Comparison of ENCODE assay signal across 8 mouse cellular contexts in genomic region chr7:140116329-140117054, GRCm38 (mm10). TPM values are rescaled to one million over a fixed set of nuclear protein-coding genes. Genes with fewer than 3 reads are reported as not detected.
DNase-seq lines count a peak whose midpoint lies in the region; ATAC-seq and TF ChIP-seq lines count a peak whose summit lies in the region.

Echs1 (minus strand) TSS chr7:140116476.

- peaks cover 28% of the 10 kb centered on the region for H3K79me2 ChIP-seq in myocyte (ENCODE audit: control insufficient read depth, insufficient read depth)

- WGBS in heart, embryonic 13.5 days: 3% methylated on average over 28 of the region's 28 CpGs
- 5% methylated on average over 28 of the region's 28 CpGs for WGBS in liver, embryonic 11.5 days
- WGBS in stomach, embryonic 14.5 days: 3% methylated on average over 28 of the region's 28 CpGs

- peak within 1 kb of the TSS; percentile 92 for H3K9ac ChIP-seq in heart, embryonic 13.5 days
- H3K9ac ChIP-seq in liver, embryonic 11.5 days (ENCODE audit: low read depth, low read length): peak within 1 kb of the TSS; percentile 72
- peak within 1 kb of the TSS; percentile 78 for H3K9ac ChIP-seq in stomach, embryonic 14.5 days (replicated peaks; ENCODE audit: low read depth, low read length)

- peak; percentile 77 to 84 for DNase-seq in CD8-positive naive resting alpha-beta T cell, adult 2 months (ENCODE audit: low read depth in 2 of 2, low spot score in 2 of 2)
- DNase-seq in c-Kit-positive CD71-negative TER-119-negative erythroid progenitor cells, embryonic 14.5 days (ENCODE audit: low read depth): peak; percentile 87
- DNase-seq in fibroblast of lung, adult 2 months (ENCODE audit: low read depth): peak; percentile 90
- peak; percentile 94 for DNase-seq in kidney, postnatal 10 days
- DNase-seq in liver, embryonic 11.5 days (ENCODE audit: low spot score): peak; percentile 84

- H3K36me3 ChIP-seq in heart, embryonic 13.5 days: peaks cover 16% of the 10 kb centered on the region
- peaks cover 6% of the 10 kb centered on the region; the same call in 1 of the 2 replicates for H3K36me3 ChIP-seq in liver, embryonic 11.5 days (ENCODE audit: control insufficient read depth, insufficient read depth, low read length)
- no peaks in the 10 kb centered on the region for H3K36me3 ChIP-seq in myocyte (ENCODE audit: control insufficient read depth, insufficient read depth)
- peaks cover 5% of the 10 kb centered on the region for H3K36me3 ChIP-seq in stomach, embryonic 14.5 days (ENCODE audit: control insufficient read depth, insufficient read depth, low read length)

- peak within 1 kb of the TSS; percentile 95 for H3K4me2 ChIP-seq in heart, embryonic 13.5 days
- H3K4me2 ChIP-seq in liver, embryonic 11.5 days: peak within 1 kb of the TSS; percentile 89
- peak within 1 kb of the TSS; percentile 87 for H3K4me2 ChIP-seq in myocyte (ENCODE audit: low read depth)
- peak within 1 kb of the TSS; percentile 91 for H3K4me2 ChIP-seq in stomach, embryonic 14.5 days (replicated peaks; ENCODE audit: low read depth, low read length)

- H3K9me3 ChIP-seq in heart, embryonic 13.5 days: no peaks in the 10 kb centered on the region
- no peaks in the 10 kb centered on the region for H3K9me3 ChIP-seq in liver, embryonic 11.5 days (ENCODE audit: control insufficient read depth, low read length)
- H3K9me3 ChIP-seq in stomach, embryonic 14.5 days (ENCODE audit: control insufficient read depth, low read depth, low read length): no peaks in the 10 kb centered on the region

- peak within 1 kb of the TSS; percentile 92 for H3K27ac ChIP-seq in heart, embryonic 13.5 days (replicated peaks)
- H3K27ac ChIP-seq in liver, embryonic 11.5 days (ENCODE audit: low read depth, low read length): peak within 1 kb of the TSS; percentile 63; the same call in 1 of the 2 replicates
- H3K27ac ChIP-seq in stomach, embryonic 14.5 days (ENCODE audit: low read length): peak within 1 kb of the TSS; percentile 78

- TF ChIP-seq POLR2A in myocyte (IDR thresholded peaks at IDR 0.05; ENCODE audit: insufficient read length, low read depth): peak; percentile 93

- peaks cover 18% of the 10 kb centered on the region for H3K4me1 ChIP-seq in heart, embryonic 13.5 days
- H3K4me1 ChIP-seq in liver, embryonic 11.5 days (replicated peaks; ENCODE audit: control insufficient read depth, insufficient read depth, low read length): no peaks in the 10 kb centered on the region
- H3K4me1 ChIP-seq in stomach, embryonic 14.5 days (ENCODE audit: control insufficient read depth, insufficient read depth, low read length): no peaks in the 10 kb centered on the region

- H3ac ChIP-seq in myocyte (ENCODE audit: control insufficient read depth, insufficient read length): peak within 1 kb of the TSS; percentile 44

- peak within 1 kb of the TSS; percentile 81 for H3K4me3 ChIP-seq in heart, embryonic 13.5 days
- H3K4me3 ChIP-seq in liver, embryonic 11.5 days (ENCODE audit: low read depth, low read length): peak within 1 kb of the TSS; percentile 71
- peak within 1 kb of the TSS; percentile 84 for H3K4me3 ChIP-seq in myocyte
- peak within 1 kb of the TSS; percentile 78 for H3K4me3 ChIP-seq in stomach, embryonic 14.5 days (ENCODE audit: low read depth, low read length)

- ATAC-seq in heart, embryonic 13.5 days (ENCODE audit: extremely low read depth, insufficient number of reproducible peaks, low FRiP score, low TSS enrichment): peak; percentile 91
- peak; percentile 97 for ATAC-seq in liver, embryonic 11.5 days (replicated peaks; ENCODE audit: low FRiP score)
- ATAC-seq in stomach, embryonic 14.5 days (ENCODE audit: insufficient number of reproducible peaks, insufficient read depth, low FRiP score, low read depth): peak; percentile 93

- no peaks in the 10 kb centered on the region for H3K27me3 ChIP-seq in heart, embryonic 13.5 days (replicated peaks)
- H3K27me3 ChIP-seq in liver, embryonic 11.5 days (replicated peaks; ENCODE audit: control insufficient read depth, insufficient read depth, low read length): no peaks in the 10 kb centered on the region
- H3K27me3 ChIP-seq in myocyte (ENCODE audit: control insufficient read depth, insufficient read depth, insufficient read length): no peaks in the 10 kb centered on the region
- H3K27me3 ChIP-seq in stomach, embryonic 14.5 days (ENCODE audit: control insufficient read depth, insufficient read depth, low read length): no peaks in the 10 kb centered on the region

TF ChIP-seq in myocyte, 11 proteins besides CTCF, POLR2A, EP300 and RAD21:
- TF ChIP-seq POLR2AphosphoS2 (IDR thresholded peaks at IDR 0.05; ENCODE audit: insufficient read length, low read depth) (peak; percentile 90), CEBPB (IDR thresholded peaks at IDR 0.05; ENCODE audit: insufficient read depth, poor library complexity, severe bottlenecking) (peak; percentile 82), SRF (IDR thresholded peaks at IDR 0.05; ENCODE audit: control insufficient read depth, insufficient read length, low read depth) (peak; percentile 52), TCF12 (IDR thresholded peaks at IDR 0.05; ENCODE audit: insufficient read depth, poor library complexity, severe bottlenecking) (no peak)

RNA-seq across cellular contexts. Expression of gene Echs1, which starts in this region (rescaled TPM):
- 169 and 182 TPM in 2 replicates for polyA plus RNA-seq in heart, embryonic 13.5 days (2015; fragmentation: Nextera tagmentation; extraction: Ambion mirVana)
- 119 and 129 TPM in 2 replicates for polyA plus RNA-seq in liver, embryonic 11.5 days (2014; fragmentation: Nextera tagmentation; extraction: Ambion mirVana)
- 125 TPM for polyA plus RNA-seq in myocyte (2012; fragmentation: generic; extraction: Trizol)
- 158 and 171 TPM in 2 replicates for polyA plus RNA-seq in stomach, embryonic 14.5 days (2014; fragmentation: Nextera tagmentation; extraction: Ambion mirVana)

Comparison
In these comparisons a context has a peak if more than half of its experiments do, and no peak if none do; other contexts are left out.
1. Peak in every context shown above with its lines: DNase-seq, ATAC-seq, H3K4me3 ChIP-seq and H3K27ac ChIP-seq.